Mouse (Mus musculus) bone marrow, adult 2 months (tissue): Measurements from ENCODE around the gene Unc5c. TPM values are rescaled to one million over a fixed set of nuclear protein-coding genes. Genes with fewer than 3 reads are reported as not detected.

ENCODE experiments used
- H3K27ac ChIP-seq: fragments of 200-500 bp; 2 replicates; pipeline ENCODE4 v1.5.1; 2012; ENCODE audit warnings: low read depth, mild to moderate bottlenecking, control low read depth, inconsistent platforms, low read length; ENCODE audit not compliant: control insufficient read depth, poor library complexity, insufficient read depth
- H3K4me1 ChIP-seq: fragments of 200-500 bp; 2 replicates; pipeline ENCODE4 v1.6.1; 2011; ENCODE audit warnings: low read length; ENCODE audit not compliant: control insufficient read depth, insufficient read depth
- H3K4me3 ChIP-seq: fragments of 200-500 bp; replicated peaks from 2 replicates; pipeline ENCODE3; 2011; ENCODE audit warnings: mild to moderate bottlenecking, low read depth, low read length, control low read depth; ENCODE audit not compliant: control insufficient read depth
- CTCF ChIP-seq: fragments of 200-500 bp; IDR thresholded peaks from 2 replicates; pipeline ENCODE4 v1.5.1; 2011; ENCODE audit warnings: low read length, control low read depth; ENCODE audit not compliant: control insufficient read depth, insufficient read depth
- POLR2A ChIP-seq: fragments of 200-500 bp; IDR thresholded peaks from 2 replicates; pipeline ENCODE4 v1.6.1; 2011; ENCODE audit warnings: low read depth, mild to moderate bottlenecking, control low read depth, low read length, borderline replicate concordance; ENCODE audit not compliant: control insufficient read depth
- WGBS: fragments of 180-500 bp; shearing (Covaris S2); methylation state at CpG from one replicate; pipeline ENCODE4 v1.1.7; 2018; 5-methylcytosine and 5-hydroxymethylcytosine counted together
- polyA plus RNA-seq: library from polyadenylated mRNA; stranded (reverse); fragments of >200 nt; gene quantifications from 2 replicates; pipeline ENCODE4 v1.2.4, GENCODE M21; 2011; ENCODE audit warnings: low replicate concordance; ENCODE audit not compliant: missing spikeins, insufficient read depth, insufficient read length

The Unc5c gene
- polyA plus RNA-seq, 1 experiment = 1.4 TPM

GRCm38 (mm10) chr3:141804133-141804532 is 339.1 kb downstream of the Unc5c start:
- TF ChIP-seq POLR2A (no peak), CTCF (no peak)
- 78% methylated on average over 5 of the region's 5 CpGs for WGBS
- H3K4me1 ChIP-seq = no peaks in the 10 kb centered on the region
- H3K4me3 ChIP-seq = no peak overlapping the region
- no peak overlapping the region for H3K27ac ChIP-seq

- WGBS = 66% methylated on average over 3 of the region's 3 CpGs
- Histone ChIP-seq H3K27ac (no peak overlapping the region), H3K4me3 (no peak overlapping the region), H3K4me1 (no peaks in the 10 kb centered on the region)
- TF ChIP-seq CTCF = no peak
- no peak for TF ChIP-seq POLR2A
These were observed 344.6 kb downstream of the Unc5c start for GRCm38 (mm10) chr3:141809581-141809980.

DNA sequence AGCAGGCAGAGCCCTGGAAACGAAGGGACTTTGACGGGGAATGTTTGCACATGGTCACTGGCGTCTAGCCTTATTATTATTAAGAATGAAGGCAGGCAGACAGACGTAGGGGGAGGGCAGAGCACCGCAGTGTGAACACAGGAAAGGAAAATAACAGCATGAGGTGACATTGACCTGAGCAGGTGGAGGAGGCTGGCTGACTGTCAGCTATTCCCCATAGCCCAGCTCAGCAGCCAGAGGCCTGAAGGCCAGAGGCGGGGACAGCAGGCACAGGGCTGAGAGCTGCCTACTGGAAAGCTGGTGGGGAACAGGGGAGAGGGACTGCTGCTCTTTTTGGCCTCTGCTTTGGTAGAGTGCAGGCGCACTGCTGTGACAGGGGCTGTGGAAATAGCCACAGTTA is 345.9 kb downstream of the Unc5c start:
- WGBS = 66% methylated on average over 7 of the region's 7 CpGs
- no peak overlapping the region for H3K4me3 ChIP-seq
- H3K4me1 ChIP-seq = no peaks in the 10 kb centered on the region
- H3K27ac ChIP-seq = no peak overlapping the region
- TF ChIP-seq CTCF (no peak), POLR2A (no peak)

DNA sequence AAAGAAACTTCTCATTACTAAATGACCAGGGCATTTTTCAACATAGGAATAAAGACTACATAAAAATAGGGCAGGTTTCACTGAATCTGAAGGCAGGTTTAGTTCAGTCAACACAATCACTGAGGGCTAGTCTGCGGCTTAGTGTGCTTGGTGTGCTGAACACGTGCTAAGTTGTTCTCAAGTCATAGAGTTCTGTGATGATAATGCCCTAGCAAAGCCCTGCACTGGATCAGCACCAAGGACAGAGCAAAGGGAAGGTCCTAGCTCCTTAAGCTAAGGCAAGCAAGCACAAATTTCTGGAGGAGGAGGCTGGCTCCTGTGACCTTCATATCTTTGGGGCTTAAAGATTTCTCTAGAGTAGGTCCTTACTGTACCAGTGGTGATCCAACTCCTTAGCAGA is 346.3 kb downstream of the Unc5c start:
- H3K4me1 ChIP-seq = no peaks in the 10 kb centered on the region
- no peak overlapping the region for H3K4me3 ChIP-seq
- H3K27ac ChIP-seq = no peak overlapping the region
- TF ChIP-seq POLR2A = no peak
- TF ChIP-seq CTCF = no peak
- WGBS = 22% methylated on average over 2 of the region's 2 CpGs

- no peaks in the 10 kb centered on the region for H3K4me1 ChIP-seq
- WGBS = 83% methylated on average over 1 of the region's 1 CpGs
- TF ChIP-seq CTCF = no peak
- TF ChIP-seq POLR2A = no peak
- H3K27ac ChIP-seq = no peak overlapping the region
- H3K4me3 ChIP-seq = no peak overlapping the region
These were observed 349.8 kb downstream of the Unc5c start for GRCm38 (mm10) chr3:141814776-141815175.

- Histone ChIP-seq H3K27ac (no peak overlapping the region), H3K4me3 (no peak overlapping the region), H3K4me1 (no peaks in the 10 kb centered on the region)
- WGBS = 72% methylated on average over 3 of the region's 3 CpGs
- TF ChIP-seq CTCF = no peak
- TF ChIP-seq POLR2A = no peak
These were observed 353.7 kb downstream of the Unc5c start for GRCm38 (mm10) chr3:141818615-141819312.

DNA sequence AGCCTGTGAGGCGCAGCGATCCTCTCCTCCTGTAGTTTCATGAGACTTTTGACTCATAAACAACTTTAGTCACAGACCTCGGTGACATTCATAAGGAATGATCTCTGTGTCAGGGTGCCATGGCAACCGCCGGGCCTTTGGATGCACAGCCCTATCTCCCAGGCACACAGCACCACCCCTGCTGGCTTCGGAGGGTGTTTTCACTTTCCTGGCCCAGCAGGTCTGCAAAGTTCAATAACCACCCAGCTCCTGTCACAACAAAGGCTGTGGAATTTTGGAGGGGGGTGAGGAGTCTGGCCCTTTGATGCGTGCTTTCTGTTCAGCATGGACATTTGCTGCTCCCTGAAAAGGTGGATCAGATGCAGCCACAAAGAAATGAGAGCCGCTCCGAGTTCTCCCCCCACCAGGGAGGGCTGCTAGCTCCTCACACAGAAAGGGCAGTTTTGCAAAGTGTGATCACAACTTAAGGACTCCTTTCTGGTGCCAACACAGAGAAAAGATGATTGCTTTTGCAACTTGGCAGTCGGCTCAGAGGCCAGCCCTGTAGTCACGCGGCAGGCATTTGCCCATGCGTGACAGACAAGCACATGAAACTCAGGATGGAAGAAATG is 354.4 kb downstream of the Unc5c start:
- Histone ChIP-seq H3K27ac (no peak overlapping the region), H3K4me3 (no peak overlapping the region), H3K4me1 (no peaks in the 10 kb centered on the region)
- TF ChIP-seq POLR2A (no peak), CTCF (no peak)
- 82% methylated on average over 13 of the region's 13 CpGs for WGBS

DNA sequence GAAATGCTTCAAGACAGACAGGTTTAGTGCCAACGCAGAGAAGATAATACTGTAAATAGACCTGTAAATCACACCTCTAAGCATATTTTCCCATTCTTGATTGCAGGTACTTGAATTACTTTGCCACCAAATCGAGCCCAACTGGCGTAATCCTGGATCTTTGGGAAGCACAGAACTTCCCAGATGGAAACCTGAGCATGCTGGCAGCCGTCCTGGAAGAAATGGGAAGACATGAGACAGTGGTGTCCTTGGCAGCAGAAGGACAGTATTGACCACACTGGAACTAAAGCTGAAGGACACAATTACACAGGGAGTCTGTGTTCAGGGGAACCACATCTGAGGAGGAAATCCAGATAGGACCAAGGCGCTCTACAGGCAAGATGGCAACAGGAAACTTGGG is 363.3 kb downstream of the Unc5c start:
- H3K4me1 ChIP-seq = no peaks in the 10 kb centered on the region
- H3K27ac ChIP-seq = no peak overlapping the region
- TF ChIP-seq POLR2A = no peak
- TF ChIP-seq CTCF = no peak
- no peak overlapping the region for H3K4me3 ChIP-seq
- 64% methylated on average over 5 of the region's 5 CpGs for WGBS
